Mouse (Mus musculus): Measurements from ENCODE around the gene Kmt2a. TPM values are rescaled to one million over a fixed set of nuclear protein-coding genes. Genes with fewer than 3 reads are reported as not detected.
"Not testable (repeated sequence)": the region's sequence is repeated elsewhere in the genome, so short reads cannot be mapped to it uniquely, and the experiment has no call there.

Kmt2a gene
- polyA plus RNA-seq, 1 experiment, result 11.7 TPM

- DNase-seq (ENCODE audit: low spot score), result no peak
Measured at GRCm38 (mm10) chr9:44819920-44820827, 60.9 kb downstream of the Kmt2a start.

GRCm38 (mm10) chr9:44817522-44817921 is 63.6 kb downstream of the Kmt2a start:
- no peak for DNase-seq (ENCODE audit: low spot score)

- no peak for DNase-seq (ENCODE audit: low spot score)
Measured at GRCm38 (mm10) chr9:44814179-44814578, 66.9 kb downstream of the Kmt2a start.

- no peak for DNase-seq (ENCODE audit: low spot score)
Measured at GRCm38 (mm10) chr9:44810316-44810715, 70.8 kb downstream of the Kmt2a start.

GRCm38 (mm10) chr9:44807778-44808177 is 73.3 kb downstream of the Kmt2a start:
- DNase-seq (ENCODE audit: low spot score), result no peak

- DNase-seq (ENCODE audit: low spot score), result no peak
Measured at GRCm38 (mm10) chr9:44807141-44807540, 74.0 kb downstream of the Kmt2a start.

- no peak for DNase-seq (ENCODE audit: low spot score)
Measured at GRCm38 (mm10) chr9:44805536-44805935, 75.6 kb downstream of the Kmt2a start.

GRCm38 (mm10) chr9:44804678-44805077 is 76.4 kb downstream of the Kmt2a start:
- no peak for DNase-seq (ENCODE audit: low spot score)

GRCm38 (mm10) chr9:44802808-44803450 is 78.2 kb downstream of the Kmt2a start, which contains the start of gene Ttc36:
Gene Ttc36 (minus strand): TSS chr9:44803072.
- DNase-seq (ENCODE audit: low spot score), result no peak

GRCm38 (mm10) chr9:44801669-44802068 is 79.4 kb downstream of the Kmt2a start:
- DNase-seq (ENCODE audit: low spot score), result no peak

GRCm38 (mm10) chr9:44799958-44800324 is 81.2 kb downstream of the Kmt2a start:
- DNase-seq (ENCODE audit: low spot score), result no peak

- peak; percentile 78 for DNase-seq (ENCODE audit: low spot score)
Measured at GRCm38 (mm10) chr9:44799102-44799957, 81.8 kb downstream of the Kmt2a start, which contains the start of gene Tmem25. Gene Tmem25 (minus strand): TSS chr9:44799307.

- DNase-seq (ENCODE audit: low spot score), result no peak
Measured at GRCm38 (mm10) chr9:44798298-44798697, 82.8 kb downstream of the Kmt2a start.

- no peak for DNase-seq (ENCODE audit: low spot score)
Measured at GRCm38 (mm10) chr9:44792842-44793241, 88.3 kb downstream of the Kmt2a start.

GRCm38 (mm10) chr9:44772750-44773651 is 108.1 kb downstream of the Kmt2a start:
- peak; percentile 64 for DNase-seq (ENCODE audit: low spot score)

GRCm38 (mm10) chr9:44772392-44772749 is 108.7 kb downstream of the Kmt2a start:
- DNase-seq (ENCODE audit: low spot score), result no peak

- no peak for DNase-seq (ENCODE audit: low spot score)
Measured at GRCm38 (mm10) chr9:44771376-44771775, 109.7 kb downstream of the Kmt2a start.

GRCm38 (mm10) chr9:44768029-44768394 is 113.1 kb downstream of the Kmt2a start:
- DNase-seq (ENCODE audit: low spot score), result not testable (repeated sequence)

GRCm38 (mm10) chr9:44767101-44768028 is 113.7 kb downstream of the Kmt2a start, which contains the start of the genes Arcn1 and Ift46:
Gene Arcn1 (minus strand): TSS chr9:44767845.
Gene Ift46 (plus strand): TSS chr9:44767908.
- DNase-seq (ENCODE audit: low spot score), result peak; percentile 85

- no peak for DNase-seq (ENCODE audit: low spot score)
Measured at GRCm38 (mm10) chr9:44760873-44761272, 120.2 kb downstream of the Kmt2a start.

Data from urinary bladder, adult 2 months (tissue).